Mouse (Mus musculus) brain, embryonic 14.5 days (tissue): ENCODE measurements around the gene Irf2bp1.

Source experiments
- CTCF ChIP-seq: fragments of 200-500 bp; IDR thresholded peaks from 2 replicates; pipeline ENCODE4 v1.5.1; 2012; ENCODE audit warnings: inconsistent platforms, mild to moderate bottlenecking, moderate library complexity, borderline replicate concordance; ENCODE audit not compliant: insufficient read depth, insufficient read length; ENCODE audit errors: extremely low read depth
- POLR2A ChIP-seq: fragments of 200-500 bp; IDR thresholded peaks from 2 replicates; pipeline ENCODE4 v1.6.1; 2012; ENCODE audit warnings: mild to moderate bottlenecking, inconsistent platforms, borderline replicate concordance; ENCODE audit not compliant: poor library complexity, insufficient read depth, insufficient read length, severe bottlenecking; ENCODE audit errors: extremely low read depth

DNA sequence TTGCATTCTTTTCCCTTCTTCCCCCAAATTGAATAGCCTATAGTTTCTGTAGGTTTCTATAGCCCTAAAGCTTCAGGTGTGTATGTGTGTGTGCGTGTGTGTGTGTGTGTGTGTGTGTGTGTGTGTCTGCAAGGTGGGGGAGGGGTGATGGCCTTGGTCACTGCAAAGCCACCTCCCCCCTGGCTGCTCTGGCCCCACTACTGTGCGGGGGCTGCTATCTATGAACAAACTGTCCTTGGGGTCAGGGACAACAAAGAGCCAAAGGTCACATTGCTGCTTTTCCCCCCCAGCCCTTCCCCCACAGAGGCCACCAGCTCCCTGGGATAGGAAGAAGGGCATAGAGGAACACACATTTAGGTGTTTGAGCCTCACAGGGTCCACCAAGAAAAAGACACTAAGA is 9.0 kb downstream of the Irf2bp1 start:
- TF ChIP-seq CTCF (no peak), POLR2A (no peak)
